Mouse (Mus musculus): ENCODE measurements around the gene Apex1. TPM values are rescaled to one million over a fixed set of nuclear protein-coding genes. Genes with fewer than 3 reads are reported as not detected.
"Not testable (repeated sequence)": the region's sequence is repeated elsewhere in the genome, so short reads cannot be mapped to it uniquely, and the experiment has no call there.

The Apex1 gene
- total RNA-seq, 2 experiments from 2014 or later = 26.9 to 28.6 TPM

DNA sequence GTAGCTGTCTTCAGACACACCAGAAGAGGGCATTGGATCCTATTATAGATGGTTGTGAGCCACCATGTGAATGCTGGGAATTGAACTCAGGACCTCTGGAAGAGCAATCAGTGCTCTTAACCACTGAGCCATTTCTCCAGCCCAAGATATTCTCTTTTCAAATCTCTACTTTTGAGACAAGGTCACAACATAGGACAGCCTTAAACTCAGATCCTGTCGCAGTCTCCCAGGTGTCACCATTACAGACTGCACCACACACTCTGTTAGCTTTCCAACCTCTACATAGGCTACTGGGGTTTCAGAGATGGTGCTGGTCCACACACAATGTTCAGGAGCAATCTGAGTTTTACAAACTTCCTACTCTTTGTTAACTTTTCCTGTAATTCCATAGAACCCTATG lies 1.3 kb upstream of the Apex1 start:
- intact Hi-C loops (cut with DNase I); DNase-seq: not testable (repeated sequence)

DNA sequence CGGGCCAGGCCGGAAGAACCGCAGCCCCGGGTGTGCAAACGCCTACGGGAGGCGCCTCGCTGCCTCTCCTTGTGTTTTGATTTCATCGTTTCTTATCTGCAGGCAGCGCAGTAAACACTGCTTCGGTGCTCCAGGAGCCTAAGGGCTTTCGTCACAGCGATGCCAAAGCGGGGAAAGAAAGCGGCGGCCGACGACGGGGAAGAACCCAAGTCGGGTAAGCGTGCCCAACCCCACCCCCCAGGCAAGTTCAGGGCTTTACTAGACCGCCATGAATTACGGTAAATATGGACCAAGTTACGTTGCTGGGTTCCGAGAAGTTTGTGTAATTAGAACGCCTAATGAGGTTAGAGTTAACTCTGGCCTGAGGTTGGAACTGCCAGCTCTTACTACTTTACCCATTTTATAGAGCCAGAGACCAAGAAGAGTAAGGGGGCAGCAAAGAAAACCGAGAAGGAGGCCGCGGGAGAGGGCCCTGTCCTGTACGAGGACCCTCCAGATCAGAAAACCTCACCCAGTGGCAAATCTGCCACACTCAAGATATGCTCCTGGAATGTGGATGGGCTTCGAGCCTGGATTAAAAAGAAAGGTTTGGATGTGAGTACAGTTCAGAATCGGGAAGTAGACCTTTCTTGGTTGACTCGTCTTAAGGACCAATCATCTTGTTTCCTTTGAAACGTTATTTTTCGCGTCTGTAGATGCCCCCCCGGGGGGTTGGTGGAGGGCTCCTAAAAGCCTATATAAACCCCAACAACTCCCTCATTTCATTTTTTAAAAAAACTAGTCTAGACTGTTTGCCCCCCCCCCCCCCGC lies 548 bp downstream of the Apex1 start:
- intact Hi-C loops (cut with DNase I) = no loop called here
- no peak for DNase-seq

- intact Hi-C loops (cut with DNase I) = no loop called here
- no peak for DNase-seq
Measured at GRCm38 (mm10) chr14:50927366-50927765, 2.6 kb downstream of the Apex1 start.

DNA sequence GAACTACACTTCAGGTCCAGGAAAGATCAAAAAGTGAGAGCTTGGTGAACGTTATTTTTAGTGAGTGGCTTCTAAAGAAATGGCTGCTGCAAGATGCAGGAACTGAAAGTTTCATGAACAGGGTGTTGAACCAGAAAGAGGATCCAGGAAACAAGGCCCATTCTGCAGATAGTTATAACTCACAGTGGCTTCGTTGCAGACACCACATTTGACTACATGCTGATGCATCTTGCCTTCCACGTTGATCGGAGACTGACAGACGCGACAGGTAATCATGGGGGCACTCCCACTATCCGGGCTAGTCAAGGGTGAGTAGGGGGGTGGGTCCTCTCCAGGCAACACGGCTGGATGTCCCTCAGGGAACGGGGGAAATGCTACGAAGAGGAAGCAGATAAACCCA lies 5.2 kb downstream of the Apex1 start:
- DNase-seq = peak in 1 of 2 experiments; percentile 19
- intact Hi-C loops (cut with DNase I) = no loop called here

DNA sequence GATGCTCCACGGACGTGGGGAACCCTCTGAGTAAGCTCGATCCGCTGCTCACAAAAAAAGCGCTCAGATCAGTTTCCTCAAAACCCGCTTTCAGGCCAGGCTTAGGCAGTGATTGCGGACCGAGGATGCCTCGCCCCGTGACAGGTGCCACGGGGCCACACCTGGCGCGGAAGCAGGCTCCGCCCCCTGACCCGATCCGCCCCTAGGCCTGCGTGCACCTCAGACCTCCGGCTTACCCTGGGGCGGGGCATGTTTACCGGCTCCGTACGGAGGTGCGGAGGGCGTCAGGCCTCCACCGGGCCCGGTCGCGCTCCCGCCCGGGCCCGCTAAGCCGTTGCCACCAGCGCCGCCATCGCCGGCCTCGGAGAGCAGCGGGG lies 5.6 kb downstream of the Apex1 start:
- intact Hi-C loops (cut with DNase I) = no loop called here
- no peak for DNase-seq

- peak; percentile 99 for DNase-seq
- intact Hi-C loops (cut with DNase I) = no loop called here
Measured at GRCm38 (mm10) chr14:50930754-50931492, 6.2 kb downstream of the Apex1 start, which contains the start of the genes Pip4p1 and Pnp. Gene Pip4p1 (minus strand): TSS chr14:50930856. Gene Pnp (plus strand): TSS chr14:50931082.

GRCm38 (mm10) chr14:50931493-50932020 lies 6.8 kb downstream of the Apex1 start:
- no peak for DNase-seq
- intact Hi-C loops (cut with DNase I) = no loop called here

- intact Hi-C loops (cut with DNase I) = no loop called here
- DNase-seq = no peak
Measured at GRCm38 (mm10) chr14:50936649-50937048, 11.9 kb downstream of the Apex1 start.

DNA sequence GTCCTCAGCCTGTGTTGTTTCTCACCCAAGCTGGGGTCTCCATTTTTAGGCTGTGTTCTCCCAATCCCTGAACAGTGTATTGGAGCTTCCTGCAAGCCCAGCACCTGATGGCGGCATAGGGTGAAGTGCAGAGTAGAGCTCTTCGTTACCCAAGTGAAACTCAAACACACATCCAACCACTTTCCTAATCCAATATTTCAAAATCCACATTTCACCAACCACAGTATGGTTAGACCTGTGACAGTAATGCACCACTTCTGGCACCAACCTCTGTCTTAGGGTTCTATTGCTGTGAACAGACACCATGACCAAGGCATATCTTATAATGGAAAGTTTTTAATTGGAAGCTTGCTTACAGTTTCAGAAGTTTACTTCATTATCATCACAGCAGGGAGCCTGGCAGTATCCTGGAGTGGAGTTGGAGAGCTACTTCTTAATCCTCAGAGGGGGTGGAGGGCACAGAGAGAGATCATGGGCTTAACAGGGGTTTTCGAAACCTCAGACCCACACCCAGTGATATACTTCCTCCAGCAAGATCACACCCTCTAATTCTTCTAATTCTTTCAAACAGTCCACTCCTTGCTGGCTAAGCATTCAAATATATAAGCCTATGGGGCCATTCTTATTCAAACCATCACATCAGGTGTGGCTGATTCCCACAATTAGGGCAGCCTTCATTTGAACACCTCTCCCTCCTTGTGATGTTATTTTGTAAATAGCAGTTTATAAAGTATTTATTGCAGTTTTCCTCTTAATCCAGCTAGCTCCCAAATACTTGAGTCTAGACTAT lies 13.5 kb downstream of the Apex1 start:
- intact Hi-C loops (cut with DNase I) = no loop called here
- no peak for DNase-seq

DNA sequence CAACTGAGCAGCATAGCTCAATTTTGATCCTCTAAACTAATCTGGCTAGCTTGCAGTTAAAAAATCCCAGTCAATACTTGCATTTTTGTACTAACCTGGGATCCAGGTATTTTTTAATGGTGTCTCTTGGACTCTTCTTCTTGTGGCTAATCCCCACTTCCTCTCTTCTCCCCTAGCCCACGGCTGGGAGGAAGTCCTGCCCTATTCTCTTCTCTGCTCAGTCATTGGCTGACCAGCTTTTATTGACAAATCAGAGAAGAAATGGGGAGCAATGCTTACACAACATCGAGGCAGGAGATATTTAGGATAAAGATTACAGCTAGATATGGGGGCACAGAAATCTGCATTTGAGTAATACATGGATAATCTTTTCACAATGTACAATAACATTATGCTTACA lies 14.2 kb downstream of the Apex1 start:
- intact Hi-C loops (cut with DNase I) = no loop called here
- no peak for DNase-seq

DNA sequence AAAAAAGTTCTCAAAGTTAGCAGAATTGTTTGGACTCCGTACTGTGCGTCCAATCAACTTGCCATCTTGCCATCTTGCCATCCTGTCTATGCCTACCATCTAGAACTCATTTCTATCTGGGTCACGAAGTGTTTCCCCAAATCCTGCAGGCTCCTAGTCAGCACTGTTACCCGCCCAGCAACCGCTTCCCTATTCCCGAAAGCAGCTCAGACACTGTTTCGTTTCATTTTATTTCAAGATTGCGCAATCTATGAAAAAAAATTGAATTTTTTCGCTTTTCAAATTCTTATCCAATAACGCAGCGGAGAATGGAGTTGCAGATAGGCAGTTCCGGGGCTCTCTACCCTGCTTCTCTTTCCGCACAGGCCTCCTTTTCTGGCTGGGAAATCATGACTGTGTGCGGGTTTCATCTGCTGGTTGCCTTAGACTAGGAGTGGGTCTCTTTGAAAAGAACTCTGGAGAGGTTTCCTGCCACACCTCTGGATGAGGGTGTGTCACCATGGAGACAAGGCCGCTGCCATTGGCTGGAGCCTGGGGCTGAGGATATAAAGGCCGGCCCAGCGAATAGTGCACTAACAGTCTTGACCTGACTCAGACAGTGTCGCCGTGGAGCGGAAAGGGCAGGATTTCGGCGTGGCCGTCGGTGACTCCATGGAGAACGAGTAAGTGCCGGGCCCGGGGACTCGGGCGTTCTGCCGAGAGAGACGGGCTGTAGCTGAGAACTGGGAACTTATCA lies 19.3 kb downstream of the Apex1 start, which contains the start of gene Gm49342:
Gm49342 (plus strand) TSS at position 586 of the 736 bp plus-strand sequence.
- intact Hi-C loops (cut with DNase I) = no loop called here
- peak; percentile 95 to 96 for DNase-seq

DNA sequence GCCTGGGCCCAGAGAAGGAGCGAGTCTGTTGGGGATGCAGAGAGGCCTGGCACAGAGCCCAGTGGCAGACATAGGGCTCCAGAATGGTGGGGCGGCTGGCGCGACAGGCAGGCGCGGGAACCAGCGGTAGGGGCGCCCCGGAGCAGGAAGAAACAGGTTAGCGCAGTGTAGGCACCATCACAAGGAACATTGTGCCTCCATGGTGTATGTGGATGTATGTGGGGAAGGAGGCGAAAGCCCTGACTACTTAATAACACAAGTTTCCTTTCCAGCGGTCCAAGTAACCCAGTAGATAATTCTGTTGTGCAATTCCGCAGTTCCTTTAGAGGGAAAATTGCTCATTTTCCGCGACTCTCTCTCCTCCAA lies 19.9 kb downstream of the Apex1 start:
- intact Hi-C loops (cut with DNase I) = not testable (repeated sequence)

DNA sequence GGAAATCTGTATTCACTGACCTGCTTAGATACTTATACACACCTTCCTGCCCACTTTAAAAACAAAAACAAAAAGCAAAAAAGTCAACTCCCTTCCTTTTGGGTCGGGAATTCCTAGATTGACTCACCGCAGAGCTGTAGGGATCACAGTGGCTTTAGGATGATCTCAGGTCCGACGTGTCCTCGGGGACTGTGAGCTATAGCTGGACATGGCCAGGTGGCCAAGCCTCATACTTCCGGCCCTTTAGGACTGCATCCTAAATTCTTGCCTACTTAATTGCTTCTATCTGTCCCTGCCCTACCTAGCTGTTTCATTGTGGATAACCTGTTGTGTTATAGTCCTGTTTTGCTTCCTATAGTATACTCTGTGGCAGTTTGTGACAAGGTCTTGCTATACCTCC lies 20.3 kb downstream of the Apex1 start:
- DNase-seq; intact Hi-C loops (cut with DNase I): not testable (repeated sequence)

More for the DNA sequence above, 19.9 kb downstream of the Apex1 start:
- DNase-seq = not testable (repeated sequence)

DNA sequence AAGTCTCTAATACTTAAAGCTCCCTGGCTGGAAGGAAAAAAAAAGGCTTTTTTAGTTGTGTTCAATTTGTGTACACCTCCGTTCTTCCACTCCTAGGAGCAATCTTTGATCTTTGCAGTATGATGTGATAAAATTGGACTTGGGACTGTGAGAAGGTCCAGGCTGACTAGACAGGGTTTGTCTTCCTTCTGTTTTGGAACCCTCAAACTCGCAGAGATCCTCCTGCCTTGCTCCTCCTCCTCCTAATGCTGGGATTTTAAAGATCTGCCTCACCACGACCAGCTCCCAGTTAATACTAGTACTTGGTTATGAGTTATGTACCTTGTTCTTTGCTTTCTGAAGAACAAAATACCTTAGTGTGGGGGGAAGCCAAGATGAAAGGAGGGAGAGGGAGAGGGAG lies 20.8 kb downstream of the Apex1 start:
- intact Hi-C loops (cut with DNase I); DNase-seq: not testable (repeated sequence)

- DNase-seq = no peak
- intact Hi-C loops (cut with DNase I) = no loop called here
Measured at GRCm38 (mm10) chr14:50955487-50955886, 30.7 kb downstream of the Apex1 start.

DNA sequence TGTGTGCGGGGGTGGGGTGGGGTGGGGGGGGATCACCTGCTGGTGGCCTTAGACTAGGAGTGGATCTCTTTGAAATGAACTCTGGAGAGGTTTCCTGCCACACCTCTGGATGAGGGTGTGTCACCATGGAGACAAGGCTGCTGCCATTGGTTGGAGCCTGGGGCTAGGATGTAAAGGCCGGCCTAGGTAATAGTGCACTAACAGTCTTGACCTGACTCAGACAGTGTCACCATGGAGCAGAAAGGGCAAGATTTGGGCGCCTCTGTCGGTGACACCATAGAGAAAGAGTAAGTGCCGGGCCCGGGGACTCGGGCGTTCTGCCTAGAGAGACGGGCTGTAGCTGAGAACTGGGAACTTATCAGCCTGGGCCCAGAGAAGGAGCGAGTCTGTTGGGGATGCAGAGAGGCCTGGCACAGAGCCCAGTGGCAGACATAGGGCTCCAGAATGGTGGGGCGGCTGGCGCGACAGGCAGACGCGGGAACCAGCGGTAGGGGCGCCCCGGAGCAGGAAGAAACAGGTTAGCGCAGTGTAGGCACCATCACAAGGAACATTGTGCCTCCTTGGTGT lies 31.3 kb downstream of the Apex1 start, which contains the start of gene Pnp2:
Pnp2 (plus strand) TSS at position 51 of the 567 bp plus-strand sequence.
- DNase-seq = peak; percentile 15 to 44
- intact Hi-C loops (cut with DNase I) = not testable (repeated sequence)

DNA sequence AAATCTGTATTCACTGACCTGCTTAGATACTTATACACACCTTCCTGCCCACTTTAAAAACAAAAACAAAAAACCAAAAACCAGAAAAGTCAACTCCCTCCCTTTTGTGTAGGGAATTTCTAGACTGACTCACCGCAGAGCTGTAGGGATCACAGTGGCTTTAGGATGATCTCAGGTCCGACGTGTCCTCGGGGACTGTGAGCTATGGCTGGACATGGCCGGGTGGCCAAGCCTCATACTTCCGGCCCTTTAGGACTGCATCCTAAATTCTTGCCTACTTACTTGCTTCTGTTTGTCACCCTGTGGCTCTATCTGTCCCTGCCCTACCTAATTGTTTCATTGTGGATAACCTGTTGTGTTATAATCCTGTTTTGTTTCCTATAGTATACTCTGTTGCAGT lies 32.0 kb downstream of the Apex1 start:
- DNase-seq; intact Hi-C loops (cut with DNase I): not testable (repeated sequence)

DNA sequence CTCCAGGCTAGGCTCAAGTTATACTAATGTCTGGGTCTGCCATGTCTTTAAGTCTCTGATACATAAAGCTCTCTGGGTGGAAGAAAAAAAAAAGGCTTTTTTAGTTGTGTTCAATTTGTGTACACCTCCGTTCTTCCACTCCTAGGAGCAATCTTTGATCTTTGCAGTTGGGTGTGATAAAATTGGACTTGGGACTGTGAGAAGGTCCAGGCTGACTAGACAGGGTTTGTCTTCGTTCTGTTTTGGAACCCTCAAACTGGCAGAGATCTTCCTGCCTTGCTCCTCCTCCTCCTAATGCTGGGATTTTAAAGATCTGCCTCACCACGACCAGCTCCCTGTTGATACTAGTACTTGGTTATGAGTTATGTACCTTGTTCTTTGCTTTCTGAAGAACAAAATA lies 32.4 kb downstream of the Apex1 start:
- intact Hi-C loops (cut with DNase I); DNase-seq: not testable (repeated sequence)

- DNase-seq; intact Hi-C loops (cut with DNase I): not testable (repeated sequence)
Measured at GRCm38 (mm10) chr14:50958289-50958995, 33.7 kb downstream of the Apex1 start.

All from gastrocnemius, postnatal 36 days (tissue).